Mouse (Mus musculus) thymus, adult 18-20 months (tissue): Measurements from ENCODE around the gene Myo9a.
"Not testable (repeated sequence)": the region's sequence is repeated elsewhere in the genome, so short reads cannot be mapped to it uniquely, and the experiment has no call there.

Experiments
- DNase-seq, 2 experiments: peaks; one replicate each; pipeline ENCODE4 v3.0.0; 2022; ENCODE audit warnings: mixed read lengths in 2 of 2

Gene Myo9a

GRCm38 (mm10) chr9:59951001-59951750 lies 200.5 kb downstream of the Myo9a start:
- no peak for DNase-seq

DNA sequence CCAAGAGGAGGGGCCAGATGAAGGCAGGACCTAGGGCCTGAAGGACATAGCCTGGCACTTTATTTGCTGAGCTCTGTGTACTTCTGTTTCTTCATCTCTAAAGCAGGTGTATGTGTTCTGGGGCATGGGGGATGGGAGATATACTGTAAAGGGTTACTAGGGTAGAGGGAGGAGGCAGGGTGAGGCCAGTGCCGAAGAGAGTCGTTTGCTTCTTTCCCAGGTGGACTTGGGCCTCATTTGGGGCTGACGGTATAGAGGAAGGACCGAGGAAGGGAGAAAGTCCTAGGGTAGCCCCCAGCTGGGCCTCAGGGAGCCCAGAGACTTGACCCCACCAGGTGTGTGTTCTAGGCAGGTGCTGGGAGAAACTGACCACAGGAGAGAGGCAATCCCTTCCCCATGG lies 201.2 kb downstream of the Myo9a start:
- no peak for DNase-seq

DNA sequence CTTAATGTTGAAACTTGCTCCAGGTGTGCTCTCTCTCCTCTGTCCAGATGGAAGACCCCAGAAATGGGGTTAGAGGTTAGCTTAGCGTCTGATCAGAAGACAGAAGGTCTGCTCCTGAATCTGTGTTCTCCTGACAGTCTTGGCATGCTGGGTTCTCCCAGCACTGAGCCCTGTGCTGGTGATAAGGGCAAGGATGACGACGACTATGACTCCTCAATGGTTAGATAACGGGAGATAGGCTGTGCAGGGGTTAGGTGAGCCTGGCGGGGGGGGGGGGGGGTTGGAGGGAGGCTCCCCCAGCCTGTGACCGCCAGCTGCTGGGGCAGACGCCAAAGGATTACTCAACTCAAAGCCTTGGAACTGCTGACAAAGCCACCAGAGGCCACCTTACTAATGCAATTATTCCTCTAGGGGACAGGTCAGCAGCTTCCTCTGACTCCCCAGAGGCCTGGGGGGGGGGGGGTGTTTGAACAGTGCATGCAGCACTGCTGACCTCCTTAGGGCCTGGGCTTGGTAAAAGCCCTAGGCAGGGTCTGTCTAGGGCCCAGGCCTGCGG lies 201.9 kb downstream of the Myo9a start:
- no peak for DNase-seq

DNA sequence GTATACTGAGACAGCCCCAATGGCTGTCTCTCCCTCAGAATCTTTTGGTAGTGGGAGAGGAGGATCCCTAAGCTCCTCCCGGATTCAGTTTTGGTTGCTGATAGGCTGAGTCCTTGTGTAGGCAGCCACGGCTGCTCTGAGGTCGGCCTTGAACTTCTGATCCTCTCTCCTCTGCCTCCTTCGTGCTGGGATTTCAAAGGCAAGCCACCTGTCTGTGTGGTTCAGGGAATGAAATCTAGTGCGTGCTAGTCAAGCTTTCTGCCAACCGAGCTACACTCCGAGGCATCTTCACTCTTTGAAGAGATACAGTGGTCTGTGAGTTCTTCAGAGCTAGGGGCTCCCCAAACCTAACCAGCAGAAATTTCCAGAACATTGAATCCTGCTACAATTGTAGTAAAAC lies 202.9 kb downstream of the Myo9a start:
- DNase-seq = no peak

DNA sequence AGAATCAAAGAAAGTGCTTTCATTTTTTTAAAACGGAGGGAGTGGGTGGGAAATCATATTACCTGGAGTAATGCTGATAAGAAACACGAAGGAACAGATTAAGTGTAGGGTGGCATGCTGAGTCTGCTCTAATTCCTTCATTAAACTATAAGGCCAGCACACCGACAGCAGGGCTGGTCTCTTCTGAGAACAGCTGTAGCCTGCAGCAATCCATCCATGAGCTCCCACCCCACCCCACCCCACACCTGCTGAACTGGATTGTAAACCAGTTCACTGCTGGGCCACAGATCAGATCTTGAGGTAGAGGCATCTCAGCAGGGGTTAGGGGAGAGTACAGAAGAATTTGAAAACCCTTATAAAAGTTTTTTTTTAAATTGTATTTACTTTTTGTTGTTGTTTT lies 204.5 kb downstream of the Myo9a start:
- DNase-seq = no peak

GRCm38 (mm10) chr9:59955692-59956091 lies 205.0 kb downstream of the Myo9a start:
- no peak for DNase-seq

DNA sequence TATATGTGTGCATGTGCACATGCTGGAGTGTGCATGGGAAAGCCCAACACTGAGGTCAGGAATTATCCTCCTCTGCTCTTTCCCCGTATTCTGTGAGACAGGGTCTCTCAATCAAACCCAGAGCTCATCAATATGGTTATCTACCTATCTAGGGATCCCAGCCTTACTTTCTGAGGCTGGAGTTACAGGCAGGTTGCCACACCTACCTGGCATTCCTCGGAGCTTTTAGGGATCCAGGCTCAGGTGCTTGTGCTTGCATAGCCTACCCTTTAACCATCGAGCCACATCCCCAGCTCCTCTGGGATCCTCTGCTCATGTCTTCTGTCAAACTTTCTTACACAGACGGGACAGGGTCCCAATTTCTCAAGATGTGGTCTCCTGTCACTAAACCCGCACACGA lies 205.8 kb downstream of the Myo9a start:
- no peak for DNase-seq

DNA sequence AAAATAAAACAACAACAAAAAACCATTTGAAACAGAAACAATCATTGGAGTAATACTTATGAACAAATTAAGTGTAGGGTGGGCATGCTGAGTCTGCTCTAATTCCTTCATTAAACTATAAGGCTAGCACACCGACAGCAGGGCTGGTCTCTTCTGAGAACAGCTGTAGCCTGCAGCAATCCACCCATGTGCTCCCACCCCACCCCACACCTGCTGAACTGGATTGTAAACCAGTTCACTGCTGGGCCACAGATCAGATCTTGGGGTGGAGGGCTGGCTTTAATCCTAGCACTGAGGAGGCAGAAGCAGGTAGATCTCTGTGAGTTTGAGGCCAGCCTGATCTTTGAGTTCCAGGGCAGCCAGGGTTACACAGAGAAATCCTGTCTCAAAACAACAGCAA lies 207.4 kb downstream of the Myo9a start:
- not testable (repeated sequence) for DNase-seq

DNA sequence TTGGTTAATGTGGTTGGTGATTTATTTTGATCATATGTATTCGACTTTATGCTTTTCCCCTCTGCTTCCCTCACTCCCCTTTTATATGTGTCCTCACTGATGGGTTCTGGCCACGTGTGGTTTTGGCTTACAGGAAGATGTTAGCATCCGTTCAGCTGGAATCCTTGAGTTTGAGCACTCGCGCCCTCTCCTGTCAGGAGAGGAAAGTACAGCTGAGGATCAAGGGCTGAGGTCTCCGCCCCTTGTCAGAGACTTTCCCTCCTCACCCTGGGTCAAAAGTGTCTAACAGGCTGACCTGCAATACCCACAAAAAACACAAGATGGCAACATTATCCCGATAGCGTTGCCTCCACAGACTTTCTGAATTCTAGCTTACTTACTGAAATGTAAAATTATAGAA lies 208.6 kb downstream of the Myo9a start:
- peak; percentile 65 to 81 for DNase-seq

GRCm38 (mm10) chr9:59960559-59960958 lies 209.9 kb downstream of the Myo9a start, which contains the start of gene Nr2e3:
Gene Nr2e3, minus strand, starts transcription at chr9:59960659.
- no peak for DNase-seq

GRCm38 (mm10) chr9:59961201-59961955 lies 210.7 kb downstream of the Myo9a start:
- no peak for DNase-seq

GRCm38 (mm10) chr9:59964367-59964766 lies 213.7 kb downstream of the Myo9a start:
- no peak for DNase-seq

DNA sequence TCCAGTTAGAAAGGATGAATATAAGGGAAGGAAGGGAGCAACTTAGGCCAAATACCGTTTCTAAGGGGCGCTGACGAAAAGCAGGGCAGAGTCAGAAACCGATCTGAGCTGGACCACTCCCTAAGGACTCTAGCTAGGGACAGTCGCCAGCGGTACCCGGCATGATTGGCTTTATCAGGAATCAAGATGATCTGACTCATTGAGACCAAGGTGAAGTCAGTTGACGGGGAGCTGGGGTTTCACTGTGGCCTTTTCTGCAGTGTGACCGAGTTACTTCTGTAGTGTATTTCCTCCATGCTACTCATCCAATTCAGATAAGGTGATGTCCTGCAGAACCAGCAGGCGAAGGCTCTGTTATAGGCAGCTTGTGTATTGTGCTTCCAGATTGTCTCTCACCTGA lies 214.3 kb downstream of the Myo9a start:
- no peak for DNase-seq

GRCm38 (mm10) chr9:59969383-59969782 lies 218.7 kb downstream of the Myo9a start:
- no peak for DNase-seq

- no peak for DNase-seq
Measured at GRCm38 (mm10) chr9:59971263-59971662, 220.6 kb downstream of the Myo9a start.
